Mouse (Mus musculus) liver, postnatal 0 days (tissue): ENCODE data around the gene Dgkg.

Experiments
- CTCF ChIP-seq: sonication (generic); IDR thresholded peaks from 2 replicates; pipeline ENCODE4 v1.5.1; 2016; ENCODE audit warnings: antibody characterized with exemption, low read depth
- EP300 ChIP-seq: IDR thresholded peaks from 2 replicates; pipeline ENCODE4 v1.6.1; 2016; ENCODE audit warnings: antibody characterized with exemption, low read depth, mild to moderate bottlenecking

DNA sequence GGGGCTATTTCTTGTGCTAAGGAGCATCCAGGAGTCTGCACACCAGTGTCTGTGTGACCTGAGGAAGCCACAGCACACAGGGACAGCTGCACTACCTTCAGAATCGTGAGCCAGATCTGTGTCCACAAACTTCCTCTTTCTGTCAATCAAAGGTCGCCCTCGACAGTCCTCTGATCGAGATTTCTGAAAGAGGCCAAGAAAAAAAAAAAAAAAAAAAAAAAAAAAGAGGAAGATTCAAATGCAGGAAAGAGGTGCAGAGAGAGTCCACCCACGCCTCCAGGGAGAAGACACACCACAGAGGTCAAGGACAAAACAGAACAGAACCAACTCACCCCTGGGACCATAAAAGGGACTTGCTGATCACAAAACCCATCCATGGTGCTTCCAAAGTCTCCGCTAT, 220.9 kb downstream of the Dgkg start:
- no peak for TF ChIP-seq CTCF
- no peak for TF ChIP-seq EP300
